ENCODE assay signal across 8 mouse cellular contexts in the genomic region with DNA sequence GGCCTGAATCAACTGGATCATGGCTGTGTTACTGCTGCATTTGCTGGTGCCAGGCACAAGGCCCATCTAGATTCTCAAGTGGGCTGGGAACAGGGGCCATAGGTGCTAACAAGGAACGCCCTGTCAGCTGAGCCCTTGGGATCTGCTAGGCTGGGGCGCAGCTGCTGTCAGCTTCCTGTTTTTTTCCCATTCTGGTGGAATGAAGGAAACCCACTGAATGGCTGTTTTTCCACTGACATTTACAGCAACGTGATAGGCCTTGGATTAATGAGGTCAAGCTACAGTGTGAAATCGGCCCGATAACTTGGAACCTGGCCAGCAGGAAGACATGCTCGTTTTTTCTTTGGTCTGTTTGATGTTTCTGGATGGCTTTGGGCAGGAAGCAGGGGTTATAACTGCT. TPM values are rescaled to one million over a fixed set of nuclear protein-coding genes. Genes with fewer than 3 reads are reported as not detected.
DNase-seq lines count a peak whose midpoint lies in the region; ATAC-seq and TF ChIP-seq lines count a peak whose summit lies in the region.

No protein-coding gene starts in this region.

- no peaks in the 10 kb centered on the region for H3K9me3 ChIP-seq in hindbrain, embryonic 11.5 days (ENCODE audit: control insufficient read depth, low read length)
- H3K9me3 ChIP-seq in limb, embryonic 15.5 days = no peaks in the 10 kb centered on the region

- no peak overlapping the region for H3K9ac ChIP-seq in hindbrain, embryonic 11.5 days (ENCODE audit: low read depth, low read length)
- no peak overlapping the region for H3K9ac ChIP-seq in limb, embryonic 15.5 days

- 22% methylated on average over 6 of the region's 6 CpGs for WGBS in cerebellum, adult 2 months
- WGBS in thymus, adult 2 months = 10% methylated on average over 6 of the region's 6 CpGs
- 34% methylated on average over 6 of the region's 6 CpGs for WGBS in hindbrain, embryonic 11.5 days
- WGBS in limb, embryonic 15.5 days = 11% methylated on average over 6 of the region's 6 CpGs
- 8% methylated on average over 6 of the region's 6 CpGs for WGBS in small intestine, adult 2 months

- no peak overlapping the region for H3K4me3 ChIP-seq in cerebellum, adult 2 months (replicated peaks; ENCODE audit: insufficient read depth, low read depth, low read length)
- no peak overlapping the region; the same call in 1 of the 2 replicates for H3K4me3 ChIP-seq in thymus, adult 2 months (ENCODE audit: control insufficient read depth, insufficient read depth, low read length)
- no peak overlapping the region for H3K4me3 ChIP-seq in hindbrain, embryonic 11.5 days (ENCODE audit: low read depth, low read length)
- H3K4me3 ChIP-seq in limb, embryonic 15.5 days = no peak overlapping the region
- no peak overlapping the region for H3K4me3 ChIP-seq in small intestine, adult 2 months (ENCODE audit: low read depth, low read length)

- H3K27ac ChIP-seq in cerebellum, adult 2 months (ENCODE audit: insufficient read depth, low read length) = peak overlapping the region; percentile 33
- H3K27ac ChIP-seq in thymus, adult 2 months (ENCODE audit: control insufficient read depth, insufficient read depth, low read length) = peak overlapping the region; percentile 81
- H3K27ac ChIP-seq in hindbrain, embryonic 11.5 days (ENCODE audit: low read depth, low read length) = no peak overlapping the region; the same call in 1 of the 2 replicates
- 0 out of 2 replicates have a peak overlapping the region, but pooled peaks have one; percentile 11 for H3K27ac ChIP-seq in limb, embryonic 15.5 days
- 0 out of 2 replicates have a peak overlapping the region, but pooled peaks have one; percentile 3 for H3K27ac ChIP-seq in small intestine, adult 2 months (ENCODE audit: insufficient read depth, low read depth, low read length)

- no peak for DNase-seq in cerebellum, adult 2 months
- DNase-seq in cerebellum, adult 11 months = no peak
- DNase-seq in thymus, adult 2 months = no peak
- no peak for DNase-seq in thymus, postnatal 4 days
- DNase-seq in hindbrain, embryonic 11.5 days (ENCODE audit: low spot score) = peak; percentile 30
- no peak for DNase-seq in left cerebral cortex, postnatal 25 days (ENCODE audit: low spot score in 2 of 2)

- no peak for TF ChIP-seq CTCF in cerebellum, adult 2 months (IDR thresholded peaks at IDR 0.05; ENCODE audit: borderline replicate concordance, insufficient read depth, low read depth, low read length)
- TF ChIP-seq CTCF in thymus, adult 2 months (IDR thresholded peaks at IDR 0.05; ENCODE audit: borderline replicate concordance, control insufficient read depth, extremely low read depth, insufficient read depth, low read length, poor library complexity) = no peak
- no peak for TF ChIP-seq CTCF in small intestine, adult 2 months (IDR thresholded peaks at IDR 0.05; ENCODE audit: extremely low read depth, insufficient read length, insufficient replicate concordance, low read depth, low read length)

- H3K4me2 ChIP-seq in hindbrain, embryonic 11.5 days (replicated peaks; ENCODE audit: low read depth, low read length) = no peak overlapping the region
- H3K4me2 ChIP-seq in limb, embryonic 15.5 days = no peak overlapping the region

- no peaks in the 10 kb centered on the region for H3K27me3 ChIP-seq in cerebellum, adult 2 months (ENCODE audit: control insufficient read depth, insufficient read depth, low read length)
- H3K27me3 ChIP-seq in thymus, adult 2 months (ENCODE audit: control insufficient read depth, insufficient read depth, low read length) = no peaks in the 10 kb centered on the region
- H3K27me3 ChIP-seq in hindbrain, embryonic 11.5 days (ENCODE audit: control insufficient read depth, insufficient read depth, low read length) = peaks cover 9% of the 10 kb centered on the region
- peaks cover 30% of the 10 kb centered on the region for H3K27me3 ChIP-seq in limb, embryonic 15.5 days
- no peaks in the 10 kb centered on the region for H3K27me3 ChIP-seq in small intestine, adult 2 months (ENCODE audit: control insufficient read depth, insufficient read depth, low read length)

- TF ChIP-seq POLR2A in cerebellum, adult 2 months (IDR thresholded peaks at IDR 0.05; ENCODE audit: borderline replicate concordance, insufficient read depth, low read length) = no peak
- no peak for TF ChIP-seq POLR2A in thymus, adult 2 months (IDR thresholded peaks at IDR 0.05; ENCODE audit: control insufficient read depth, extremely low read depth, insufficient read depth, low read length, poor library complexity)
- no peak for TF ChIP-seq POLR2A in small intestine, adult 2 months (IDR thresholded peaks at IDR 0.05; ENCODE audit: low read depth, low read length)

- intact Hi-C loops in left cerebral cortex, postnatal 25 days (cut with DNase I) = no loop called here

- no peaks in the 10 kb centered on the region for H3K36me3 ChIP-seq in thymus, adult 2 months (ENCODE audit: control insufficient read depth, insufficient read depth, low read length)
- no peaks in the 10 kb centered on the region for H3K36me3 ChIP-seq in hindbrain, embryonic 11.5 days (ENCODE audit: control insufficient read depth, insufficient read depth, low read length)
- no peaks in the 10 kb centered on the region for H3K36me3 ChIP-seq in limb, embryonic 15.5 days
- no peaks in the 10 kb centered on the region for H3K36me3 ChIP-seq in small intestine, adult 2 months (ENCODE audit: control insufficient read depth, insufficient read depth, low read length)

- H3K4me1 ChIP-seq in cerebellum, adult 2 months (ENCODE audit: control insufficient read depth, insufficient read depth, low read length) = no peaks in the 10 kb centered on the region; the same call in 1 of the 2 replicates
- H3K4me1 ChIP-seq in thymus, adult 2 months (replicated peaks; ENCODE audit: control insufficient read depth, insufficient read depth, low read length) = peaks cover 65% of the 10 kb centered on the region
- H3K4me1 ChIP-seq in hindbrain, embryonic 11.5 days (replicated peaks; ENCODE audit: control insufficient read depth, insufficient read depth, low read length) = peaks cover 8% of the 10 kb centered on the region; the same call in 1 of the 2 replicates
- peaks cover 24% of the 10 kb centered on the region for H3K4me1 ChIP-seq in limb, embryonic 15.5 days
- H3K4me1 ChIP-seq in small intestine, adult 2 months (ENCODE audit: control insufficient read depth, insufficient read depth, insufficient read length, low read length) = peaks cover 35% of the 10 kb centered on the region

- ATAC-seq in hindbrain, embryonic 11.5 days (ENCODE audit: low FRiP score) = no peak
- ATAC-seq in limb, embryonic 15.5 days (ENCODE audit: insufficient number of reproducible peaks, low FRiP score, low TSS enrichment, low read depth) = no peak

RNA-seq across cellular contexts. Expression of gene Ppp1r16b, which starts 7.6 kb away (rescaled TPM):
- polyA plus RNA-seq in cerebellum, adult 2 months (2012; rRNA removed) = 59.8 and 65.2 TPM in 2 replicates
- polyA plus RNA-seq in thymus, adult 2 months (2012; rRNA removed) = 55.8 and 61.4 TPM in 2 replicates
- 2.4 and 3.6 TPM in 2 replicates for polyA plus RNA-seq in hindbrain, embryonic 11.5 days (2014; fragmentation: Nextera tagmentation; extraction: Ambion mirVana)
- 4.1 and 4.3 TPM in 2 replicates for polyA plus RNA-seq in limb, embryonic 15.5 days (2015; fragmentation: Nextera tagmentation; extraction: Ambion mirVana)
- 3.6 and 3.9 TPM in 2 replicates for polyA plus RNA-seq in small intestine, adult 2 months (2012; rRNA removed)
- total RNA-seq in left cerebral cortex, postnatal 25 days (2021) = 100 to 1,000 TPM; 119 to 132 TPM

RNA-seq across cellular contexts. Expression of gene Actr5, which starts 48.1 kb away (rescaled TPM):
- polyA plus RNA-seq in cerebellum, adult 2 months (2012; rRNA removed) = 7.2 and 7.5 TPM in 2 replicates
- 24.8 and 26.2 TPM in 2 replicates for polyA plus RNA-seq in thymus, adult 2 months (2012; rRNA removed)
- polyA plus RNA-seq in hindbrain, embryonic 11.5 days (2014; fragmentation: Nextera tagmentation; extraction: Ambion mirVana) = 13.7 and 16.7 TPM in 2 replicates
- 7.2 and 10.2 TPM in 2 replicates for polyA plus RNA-seq in limb, embryonic 15.5 days (2015; fragmentation: Nextera tagmentation; extraction: Ambion mirVana)
- polyA plus RNA-seq in small intestine, adult 2 months (2012; rRNA removed) = 5.5 and 7.7 TPM in 2 replicates
- total RNA-seq in left cerebral cortex, postnatal 25 days (2021) = 1 to 10 TPM; 7.3 to 9.6 TPM

Comparison
In these comparisons a context has a peak if more than half of its experiments do, and no peak if none do; other contexts are left out.
1. RNA of gene Ppp1r16b, which starts 7.6 kb away (polyA plus RNA-seq): 59.8 to 65.2 TPM in cerebellum, adult 2 months and 55.8 to 61.4 TPM in thymus, adult 2 months; 4.1 to 4.3 TPM in limb, embryonic 15.5 days, 3.6 to 3.9 TPM in small intestine, adult 2 months and 2.4 to 3.6 TPM in hindbrain, embryonic 11.5 days; every median in the first group is over 10 times any median in the second.